Mouse (Mus musculus) cerebellum, adult 11-12 months (tissue): Measurements from ENCODE around the gene Cyp2g1.
"Not testable (repeated sequence)": the region's sequence is repeated elsewhere in the genome, so short reads cannot be mapped to it uniquely, and the experiment has no call there.

Source experiments
- DNase-seq: peaks from one replicate; pipeline ENCODE4 v3.0.0; 2022

Gene Cyp2g1

DNA sequence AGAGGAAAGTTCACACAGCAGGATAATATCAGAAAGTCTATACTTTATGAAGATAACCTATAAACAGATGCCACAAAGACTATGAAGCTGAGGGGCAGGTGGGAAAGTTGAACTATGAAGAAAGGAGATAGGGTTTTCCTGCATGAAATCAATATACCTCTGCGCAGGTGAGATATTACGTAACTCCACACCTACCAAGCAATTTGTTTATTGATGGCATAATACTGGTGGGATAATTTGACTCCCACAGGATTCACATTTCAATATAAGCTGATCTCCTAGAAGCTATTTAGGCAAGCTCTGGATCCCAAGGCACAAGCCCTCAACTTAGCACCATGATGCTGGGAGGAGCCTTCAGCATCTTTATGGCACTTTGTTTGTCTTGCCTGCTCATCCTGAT is at the start of gene Cyp2g1:
Cyp2g1 (plus strand) TSS at position 301 of the 400 bp plus-strand sequence.
- DNase-seq = no peak

DNA sequence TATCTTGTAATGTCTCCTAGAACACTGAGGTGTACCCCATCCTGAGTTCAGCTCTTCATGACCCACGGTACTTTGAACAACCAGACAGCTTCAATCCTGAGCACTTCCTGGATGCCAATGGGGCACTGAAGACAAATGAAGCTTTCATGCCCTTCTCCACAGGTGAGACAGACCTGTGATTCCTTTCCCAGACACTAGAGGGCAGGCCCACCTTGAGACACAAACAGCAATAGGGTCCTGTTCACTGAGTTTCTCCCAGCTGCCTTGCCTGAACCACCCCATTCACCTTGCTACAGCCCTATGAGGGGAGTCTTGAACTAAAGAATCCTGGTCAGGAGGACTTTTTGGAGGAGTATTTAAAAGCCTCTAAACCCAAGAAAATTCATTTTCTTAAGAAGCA is 41.6 kb upstream of the Cyp2g1 start:
- no peak for DNase-seq

DNA sequence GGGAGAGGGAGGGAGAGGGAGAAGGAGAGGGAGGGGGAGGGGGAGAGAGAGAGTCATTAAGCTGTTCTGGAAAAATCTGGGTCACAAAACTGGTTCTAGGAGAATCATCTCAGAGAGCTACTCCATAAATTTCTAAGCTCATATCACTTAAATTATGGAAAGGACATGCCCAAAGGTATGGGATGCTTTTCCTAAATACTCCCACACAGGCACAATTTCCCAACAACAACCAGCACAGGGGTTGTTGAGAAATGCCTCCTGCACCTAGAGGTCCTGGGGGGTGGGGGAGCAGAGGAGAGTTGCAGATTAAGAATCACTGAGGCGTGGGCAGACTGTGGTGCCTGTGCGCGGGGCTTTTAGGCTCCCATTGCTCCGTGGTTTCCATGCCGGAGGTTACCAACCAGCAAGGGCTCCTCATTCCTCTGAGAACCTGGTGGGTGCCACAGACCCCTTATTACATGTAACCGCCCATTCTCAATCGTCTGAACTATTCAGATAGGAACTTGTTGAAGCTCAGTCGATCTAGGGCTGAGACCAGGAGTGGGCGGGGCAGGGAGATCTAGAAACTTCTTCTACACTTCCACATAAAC is 38.7 kb upstream of the Cyp2g1 start:
- no peak for DNase-seq

DNA sequence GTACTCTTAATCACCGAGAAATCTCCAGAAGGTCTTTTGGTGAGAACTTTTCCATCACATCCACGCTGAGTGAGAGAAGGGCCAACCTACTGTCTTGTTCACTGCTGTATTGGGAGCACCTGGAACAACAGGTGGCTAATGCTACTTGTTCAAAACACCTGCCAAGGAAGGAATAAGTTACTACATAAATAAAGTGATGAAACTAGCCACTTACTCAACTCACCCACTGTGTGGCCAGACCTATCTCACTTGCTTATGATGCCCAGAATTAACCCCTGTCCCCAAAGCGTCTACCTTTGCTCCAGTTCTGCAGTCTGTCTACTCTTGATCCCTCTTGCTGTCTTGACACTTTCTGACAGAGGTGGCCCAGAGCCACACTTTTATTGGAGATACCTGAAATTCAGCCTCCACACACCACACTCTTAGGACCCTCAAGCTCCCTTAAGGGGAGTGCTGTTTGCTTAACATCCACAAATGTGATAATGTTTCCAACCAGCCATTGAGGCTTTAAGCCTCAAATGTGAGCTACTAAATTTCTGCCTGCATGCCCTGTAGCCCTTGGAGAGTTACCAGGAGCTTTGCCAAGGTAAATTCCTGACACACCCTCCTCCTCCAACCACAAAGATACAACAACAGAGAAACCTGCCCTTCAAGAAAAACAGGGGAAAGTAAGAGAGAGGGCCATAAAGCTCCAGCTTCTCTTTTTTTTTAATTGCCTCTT is 35.7 kb upstream of the Cyp2g1 start:
- DNase-seq = no peak

DNA sequence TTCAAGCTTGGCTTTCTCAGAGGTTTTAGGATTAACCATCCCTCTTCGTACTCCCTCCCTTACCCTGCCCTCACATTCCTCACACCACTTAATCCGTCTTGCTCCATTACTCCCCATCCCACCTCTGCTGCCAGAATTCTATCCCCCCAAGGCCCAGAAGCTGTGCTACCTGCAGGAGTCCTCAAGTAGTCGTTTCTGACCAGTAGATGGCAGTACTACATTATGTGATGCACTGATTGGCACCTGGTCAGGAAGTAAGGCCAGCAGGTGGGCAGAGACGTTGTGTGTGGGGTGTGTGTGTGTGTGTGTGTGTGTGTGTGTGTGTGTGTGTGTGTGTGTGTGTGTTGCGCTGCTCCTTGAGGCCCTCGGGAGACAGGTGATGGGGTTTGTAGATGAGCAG is 32.8 kb upstream of the Cyp2g1 start:
- no peak for DNase-seq

DNA sequence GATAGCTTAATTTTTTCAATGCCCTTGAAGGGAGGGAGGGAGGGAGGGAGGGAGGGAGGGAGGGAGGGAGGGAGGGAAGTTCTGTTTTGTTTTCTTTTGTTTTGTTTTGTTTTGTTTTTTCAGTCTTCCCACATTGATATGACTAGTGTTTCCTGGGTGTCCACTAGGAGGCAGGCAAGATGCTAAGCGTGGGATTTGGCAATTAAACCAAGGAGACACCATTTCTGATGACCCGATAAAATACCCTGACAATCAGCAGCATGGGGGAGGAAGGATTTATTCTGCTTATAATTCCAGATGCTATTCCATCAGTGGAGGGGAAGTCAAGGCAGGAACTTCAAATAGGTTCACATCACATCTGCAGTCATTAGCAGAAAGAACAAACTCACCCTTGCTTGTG is 30.9 kb upstream of the Cyp2g1 start:
- no peak for DNase-seq

DNA sequence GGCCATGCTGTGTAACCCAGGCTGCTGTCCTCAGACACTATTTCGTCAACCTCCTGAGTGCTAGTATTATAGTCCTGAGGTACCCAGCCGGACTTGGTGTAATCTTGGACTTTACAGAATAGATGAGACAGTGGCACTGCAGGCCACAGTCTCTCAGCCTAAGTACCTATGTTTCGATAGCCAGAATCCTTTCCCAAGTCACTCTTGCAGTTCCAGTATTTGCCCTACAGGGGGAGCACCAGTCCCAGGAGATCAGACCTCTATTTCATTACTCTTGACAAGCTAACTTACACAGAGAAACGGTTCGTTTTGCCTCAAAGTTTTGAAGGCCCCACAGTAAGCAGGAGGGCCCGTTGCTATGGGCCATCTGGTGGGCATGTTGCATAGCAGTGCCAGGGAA is 30.2 kb upstream of the Cyp2g1 start:
- DNase-seq = no peak

DNA sequence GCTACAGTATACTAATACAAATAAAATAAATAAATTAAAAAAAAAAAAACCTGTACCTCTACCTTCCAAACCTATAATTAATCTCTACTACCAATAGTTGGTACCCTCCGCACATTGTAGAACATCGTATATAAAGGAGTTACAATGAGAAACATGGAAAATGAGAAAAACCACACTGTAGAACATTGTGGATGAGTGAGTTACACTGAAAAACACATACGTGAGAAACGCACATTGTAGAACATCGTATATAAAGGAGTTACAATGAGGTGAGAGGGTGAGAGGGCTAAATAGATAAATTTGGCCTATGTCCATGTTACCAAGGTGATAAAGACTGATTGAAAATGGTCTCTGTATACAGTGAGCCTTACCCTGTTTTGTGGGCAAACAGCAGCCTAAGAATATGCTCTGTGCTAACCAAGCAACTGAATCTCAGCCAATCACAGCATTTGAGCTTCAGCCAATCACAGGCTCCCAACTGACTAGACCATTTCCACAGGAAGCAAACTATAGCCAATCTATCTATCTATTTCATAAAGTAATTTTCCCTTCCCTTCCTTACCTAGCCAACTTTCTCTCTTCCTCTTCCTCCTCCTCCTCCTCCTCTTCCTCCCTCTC is 28.8 kb upstream of the Cyp2g1 start:
- DNase-seq = no peak

DNA sequence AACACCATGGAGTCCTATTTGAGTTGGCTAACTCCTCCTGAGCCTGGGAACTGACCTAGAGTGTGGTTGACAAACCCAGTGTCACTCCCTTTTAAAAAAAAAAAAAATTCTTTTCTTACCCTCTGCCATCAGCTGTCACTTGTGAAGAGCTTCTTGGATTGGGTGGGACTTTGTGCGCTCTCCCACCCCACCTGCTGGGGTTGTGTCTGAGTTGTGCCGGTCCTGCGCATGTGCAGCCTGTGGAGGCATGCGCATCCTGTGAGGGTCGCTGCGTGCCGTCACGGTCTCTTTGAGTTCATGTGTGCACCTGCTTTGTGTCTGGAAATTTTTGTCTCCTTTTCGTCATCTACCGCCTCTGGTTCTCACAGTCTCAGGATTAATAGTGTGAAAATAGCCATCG is 28.2 kb upstream of the Cyp2g1 start:
- no peak for DNase-seq

DNA sequence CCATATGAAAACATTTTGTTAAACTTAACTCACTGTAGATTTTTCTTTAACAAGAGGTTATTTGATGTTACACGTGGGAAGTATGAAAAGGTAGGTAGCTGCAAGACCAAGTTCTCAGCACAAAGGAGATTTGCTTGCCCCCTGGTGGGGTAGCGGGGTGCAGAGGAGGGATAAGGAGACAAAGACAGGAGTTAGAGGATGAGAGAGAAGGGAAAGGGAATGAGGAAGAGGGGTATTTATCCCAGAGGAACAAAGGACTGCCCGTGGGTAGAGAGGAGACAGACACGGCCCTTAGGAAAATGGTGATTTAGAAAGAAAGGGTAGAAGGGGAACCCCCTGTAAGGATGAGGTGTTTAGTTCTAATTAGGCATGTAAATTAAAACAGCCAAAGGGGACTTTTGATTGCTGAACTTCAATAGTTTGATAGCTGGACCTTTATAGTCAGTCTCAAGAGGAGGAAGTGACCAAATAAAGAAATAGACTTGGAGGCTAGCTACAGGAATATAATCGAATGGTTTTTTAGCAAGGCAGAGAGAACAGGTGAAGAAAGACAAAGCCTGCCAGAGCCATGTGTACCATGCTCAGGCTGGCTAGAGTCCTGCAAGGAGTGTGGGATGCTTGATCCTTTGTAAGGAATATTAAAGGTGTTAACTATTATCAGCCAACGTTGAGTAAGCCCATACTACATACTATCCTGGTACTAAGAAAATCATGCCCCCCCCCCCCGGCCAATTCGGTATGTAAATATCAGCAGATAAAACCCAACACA is 27.5 kb upstream of the Cyp2g1 start:
- DNase-seq = no peak

DNA sequence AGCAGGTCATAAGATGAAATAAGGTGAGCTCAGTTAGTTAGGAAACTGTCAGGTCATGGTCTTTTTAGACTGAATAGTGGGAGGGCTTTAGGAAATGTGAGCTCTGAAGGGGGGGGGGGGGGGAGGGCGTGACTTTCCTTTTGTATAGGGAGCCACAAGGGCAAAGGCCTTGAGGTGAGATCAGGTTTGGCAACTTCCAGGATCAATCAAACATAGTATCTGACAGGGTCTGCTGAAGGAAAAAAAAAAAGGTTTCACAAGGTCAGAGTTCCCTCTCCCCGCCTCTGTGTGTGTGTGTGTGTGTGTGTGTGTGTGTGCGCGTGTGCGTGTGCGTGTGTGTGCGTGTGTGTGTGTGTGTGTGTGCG is 26.9 kb upstream of the Cyp2g1 start:
- no peak for DNase-seq

DNA sequence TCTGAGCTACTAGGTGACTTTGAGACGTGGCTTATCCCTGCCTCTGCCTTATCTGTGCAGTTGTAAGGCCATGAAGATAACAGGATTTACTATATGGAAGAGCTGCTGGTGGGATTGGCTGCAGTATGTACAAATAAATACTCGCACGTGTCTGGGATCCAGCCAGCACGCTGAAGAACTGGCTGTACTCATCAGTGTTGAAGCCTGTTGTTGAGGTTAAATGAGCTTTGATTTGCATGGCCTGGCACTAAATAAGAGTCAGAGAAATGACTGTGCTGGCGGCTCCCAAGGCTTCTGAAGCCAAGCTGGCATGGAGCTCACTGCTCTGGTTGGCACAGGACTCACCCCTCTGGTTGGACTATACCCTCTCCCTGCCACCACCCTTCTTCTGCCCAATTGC is 25.5 kb upstream of the Cyp2g1 start:
- peak; percentile 13 for DNase-seq

DNA sequence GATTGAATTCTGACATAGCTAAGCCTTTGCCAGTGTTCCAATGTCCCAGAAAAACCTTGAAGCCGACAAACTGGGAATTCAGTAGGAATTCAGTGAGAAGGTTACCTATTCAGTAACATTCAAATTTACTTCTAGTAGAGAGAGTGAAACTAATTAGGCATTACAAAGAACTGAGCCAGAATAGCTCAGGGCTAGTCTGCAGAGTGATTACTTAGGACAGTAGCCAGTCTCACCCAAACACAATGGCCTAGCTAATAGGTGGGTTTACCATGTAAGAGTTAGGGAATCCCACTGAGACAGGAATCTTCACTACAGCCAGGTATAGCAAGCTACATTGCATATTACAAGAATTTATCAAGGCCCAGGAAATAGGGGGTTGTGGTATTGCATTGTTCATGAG is 22.7 kb upstream of the Cyp2g1 start:
- not testable (repeated sequence) for DNase-seq

DNA sequence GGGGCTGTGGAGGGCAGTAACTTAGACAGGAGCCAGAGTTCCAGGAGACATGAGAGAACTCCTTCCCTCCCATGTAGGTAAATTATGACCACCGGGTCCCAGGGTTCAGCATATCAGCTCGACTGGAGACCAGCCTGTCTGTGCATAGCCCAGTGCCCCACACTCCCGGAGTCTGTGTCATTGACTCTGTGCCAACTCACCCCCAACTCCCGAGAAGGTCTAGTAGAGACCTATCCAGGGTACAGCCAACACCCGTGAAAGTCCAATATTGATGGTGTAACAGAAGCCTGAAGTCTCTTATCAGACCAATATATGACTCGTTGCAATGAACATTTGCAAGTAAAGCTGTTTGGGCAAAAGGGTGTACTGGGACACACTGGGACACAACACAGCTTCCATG is 18.7 kb upstream of the Cyp2g1 start:
- no peak for DNase-seq

DNA sequence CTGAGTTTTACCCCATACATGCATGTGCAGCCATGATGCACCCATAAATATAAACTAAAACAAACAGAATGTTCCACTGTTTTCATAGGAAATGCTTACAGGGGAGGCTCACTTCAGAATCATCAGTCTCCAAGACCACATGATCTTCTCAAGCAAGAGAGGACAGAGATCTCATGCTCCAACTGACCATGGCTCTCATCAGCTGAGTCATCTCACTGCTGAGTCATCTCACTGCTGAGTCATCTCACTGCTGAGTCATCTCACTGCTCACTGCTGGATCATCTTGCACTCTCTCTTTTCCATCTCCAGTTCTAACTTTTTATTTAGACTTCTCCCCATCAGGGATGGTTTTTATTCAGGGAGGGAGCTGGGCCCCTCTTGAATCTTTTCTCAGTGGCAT is 8.6 kb upstream of the Cyp2g1 start:
- no peak for DNase-seq

DNA sequence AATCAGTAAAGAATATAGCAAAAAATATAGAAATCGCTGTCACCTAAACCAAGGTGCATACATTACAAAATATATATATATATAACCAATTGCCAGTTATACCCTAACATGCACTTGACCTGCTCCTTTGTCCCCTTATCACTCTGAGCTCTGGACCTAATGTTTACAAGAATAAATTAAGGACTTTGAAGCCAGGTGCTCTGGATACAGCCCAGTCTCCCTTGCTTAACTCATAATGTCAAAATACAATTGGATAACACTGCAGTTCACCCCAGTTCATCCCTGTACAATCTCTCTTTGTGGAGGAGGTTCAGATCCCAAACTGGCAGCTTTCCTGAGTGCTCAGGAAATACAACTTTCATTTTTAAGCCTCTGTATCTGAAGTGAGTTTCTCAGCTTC is 7.7 kb upstream of the Cyp2g1 start:
- no peak for DNase-seq

DNA sequence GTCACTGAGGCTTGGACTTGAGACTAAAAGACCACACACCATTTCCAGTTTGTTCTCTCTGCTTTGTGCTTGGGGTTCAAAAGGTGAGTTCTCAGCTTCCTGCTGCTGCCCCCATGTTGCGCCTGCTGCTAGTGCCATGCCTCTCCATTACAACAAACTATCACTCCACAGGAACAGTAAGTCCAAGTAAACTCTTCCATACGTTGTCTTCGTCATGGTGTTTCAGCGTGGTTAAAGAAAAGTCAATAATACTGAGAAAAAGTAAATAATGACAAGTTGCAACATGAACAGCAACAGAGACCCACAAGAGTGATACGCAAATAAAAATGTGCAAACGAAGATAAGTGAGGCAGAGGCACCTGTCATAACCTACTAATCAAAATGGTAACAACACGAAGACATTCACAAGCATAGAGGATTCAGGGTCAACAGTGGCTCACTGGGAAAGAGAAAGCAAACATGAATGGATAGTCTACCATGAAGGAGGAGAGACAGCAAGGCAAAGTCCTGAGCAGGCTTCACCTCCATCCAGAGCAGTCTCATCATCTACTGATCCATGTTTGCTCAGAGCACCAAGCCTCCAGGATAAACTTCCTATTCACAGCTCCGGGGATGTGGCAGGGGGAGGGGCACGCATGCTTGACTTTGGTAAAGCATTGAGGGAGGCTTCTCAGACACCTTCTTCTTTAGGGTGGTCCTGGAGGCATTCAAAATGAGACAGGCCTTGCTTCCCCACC is 23.0 kb downstream of the Cyp2g1 start:
- not testable (repeated sequence) for DNase-seq

DNA sequence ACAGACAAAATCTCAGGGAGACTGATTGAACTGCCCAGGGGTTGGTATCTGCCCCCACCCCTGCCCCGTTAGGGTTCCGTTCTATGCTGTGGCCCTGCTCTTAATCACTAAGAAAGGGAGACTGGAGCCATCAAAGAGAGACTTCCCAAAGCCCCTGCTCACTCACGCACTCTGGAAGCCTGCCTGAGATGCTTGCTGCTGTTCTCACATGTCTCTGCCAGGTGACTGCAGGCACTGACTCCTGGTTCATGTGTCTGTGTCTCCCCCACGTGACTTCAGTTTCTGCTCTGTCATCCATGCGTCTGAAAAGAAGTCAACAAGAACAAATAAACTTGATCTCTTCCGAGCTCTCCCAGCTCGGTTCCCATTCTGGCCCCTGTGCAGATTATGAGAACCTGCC is 24.0 kb downstream of the Cyp2g1 start:
- not testable (repeated sequence) for DNase-seq

DNA sequence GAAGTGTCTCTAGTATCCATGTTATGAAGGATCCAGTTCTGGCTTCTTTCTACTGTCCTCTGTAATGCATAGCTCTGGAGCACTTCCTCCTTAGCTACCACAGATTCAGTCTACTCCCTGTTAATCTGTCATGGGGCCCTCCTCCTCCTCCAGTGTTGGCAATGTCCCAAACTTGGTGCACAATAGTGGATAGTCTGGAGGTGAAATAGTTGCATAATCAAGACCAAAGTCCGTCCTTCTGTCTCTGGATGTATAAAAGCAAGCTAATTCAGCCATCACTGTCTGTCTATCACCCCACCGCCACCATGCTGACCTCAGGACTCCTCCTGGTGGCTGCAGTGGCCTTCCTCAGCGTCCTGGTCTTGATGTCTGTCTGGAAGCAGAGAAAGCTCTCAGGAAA is 26.4 kb downstream of the Cyp2g1 start, which contains the start of gene Cyp2a5:
Cyp2a5 (plus strand) TSS at position 247 of the 400 bp plus-strand sequence.
- DNase-seq = not testable (repeated sequence)

DNA sequence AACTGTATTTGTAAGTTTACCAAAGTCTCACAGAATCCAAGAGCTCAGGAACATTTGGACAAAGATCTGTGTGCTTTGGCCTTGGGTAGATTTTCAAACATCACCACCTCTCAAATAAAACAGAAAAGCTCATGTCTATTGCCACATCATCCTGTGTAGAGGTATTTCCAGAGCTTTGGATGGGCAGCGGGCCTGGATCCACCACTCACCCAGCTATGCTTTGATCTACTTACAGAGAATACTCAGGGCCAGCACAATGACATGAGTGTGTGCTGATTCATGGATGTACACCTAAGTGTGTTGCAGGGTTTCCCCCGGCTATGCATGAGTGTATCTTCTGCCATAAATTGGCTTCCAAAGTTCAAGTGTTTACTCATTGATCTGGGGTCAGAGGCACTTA is 34.7 kb downstream of the Cyp2g1 start:
- not testable (repeated sequence) for DNase-seq

DNA sequence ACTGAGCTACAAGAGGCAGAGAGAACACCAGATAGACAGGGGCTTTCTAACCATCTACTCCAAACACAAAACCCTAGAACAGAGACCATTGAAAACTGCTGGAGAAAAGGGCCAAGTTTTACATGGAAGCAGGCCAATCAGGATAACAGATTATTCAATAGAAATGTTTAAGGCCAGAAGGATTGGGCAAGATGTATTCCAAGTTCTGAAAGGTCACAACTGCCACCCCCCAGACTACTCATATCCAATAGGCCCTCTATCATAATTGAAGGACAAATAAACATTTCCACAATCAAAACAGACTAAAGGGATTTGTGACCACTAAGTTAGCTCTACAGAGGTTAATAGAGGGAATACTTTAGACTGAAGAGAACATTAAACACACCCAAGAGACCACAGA is 41.4 kb downstream of the Cyp2g1 start:
- not testable (repeated sequence) for DNase-seq
